Mouse (Mus musculus): Measurements from ENCODE around the gene C1qtnf2. TPM values are rescaled to one million over a fixed set of nuclear protein-coding genes. Genes with fewer than 3 reads are reported as not detected.

Gene C1qtnf2
- polyA plus RNA-seq (2014; fragmentation: Illumina TruSeq; extraction: RNeasy Lipid Tissue Mini Kit (QIAGEN cat#74804); ENCODE audit: low read depth, low replicate concordance), result not detected

GRCm38 (mm10) chr11:43474225-43474774 lies at the start of gene C1qtnf2:
Gene C1qtnf2, plus strand, starts transcription at chr11:43474276.

DNA sequence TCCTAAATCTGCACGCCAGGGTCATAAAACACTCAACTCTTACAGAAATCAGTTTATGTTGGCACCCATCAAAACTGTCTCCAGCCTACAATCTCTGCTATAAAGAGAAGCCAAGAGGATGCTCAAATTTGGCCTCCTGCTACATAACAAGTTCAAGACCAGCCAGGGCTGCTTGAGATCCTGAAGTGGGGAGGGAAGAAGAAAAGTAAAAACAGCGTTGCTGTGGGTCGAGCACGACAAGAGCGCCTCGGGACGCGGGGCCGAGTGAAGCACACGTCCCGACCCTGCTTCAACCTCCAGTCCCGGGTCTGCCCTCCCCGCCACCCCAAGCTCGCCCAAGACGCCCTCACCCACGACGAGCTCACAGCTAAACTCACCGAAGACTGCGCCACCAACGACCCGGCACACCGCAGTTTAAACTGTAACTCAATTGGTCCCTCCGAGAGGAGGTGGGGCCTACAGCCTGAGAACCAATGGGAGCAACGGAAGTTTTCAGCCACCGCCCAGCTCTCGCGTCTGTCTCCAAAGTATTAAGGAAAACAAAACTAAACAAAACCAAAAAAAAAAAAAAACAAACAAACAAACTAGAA lies 48.2 kb upstream of the C1qtnf2 start, which contains the start of gene Pttg1:
Gene Pttg1, minus strand, starts transcription at position 428 of the 590 bp plus-strand sequence.

GRCm38 (mm10) chr11:43433254-43434023 lies 40.6 kb upstream of the C1qtnf2 start, which contains the start of gene Slu7:
Gene Slu7, plus strand, starts transcription at chr11:43433744.

GRCm38 (mm10) chr11:43528683-43529499 lies 54.8 kb downstream of the C1qtnf2 start, which contains the start of gene Ccnjl:
Gene Ccnjl, plus strand, starts transcription at chr11:43528784.

Other genes with a start within 250 kb of the C1qtnf2 start
- 66.2 TPM for gene Pttg1, start 48.0 kb upstream of the C1qtnf2 start, polyA plus RNA-seq (2014; fragmentation: Illumina TruSeq; extraction: RNeasy Lipid Tissue Mini Kit (QIAGEN cat#74804); ENCODE audit: low read depth, low replicate concordance)
- gene Slu7, start 40.5 kb upstream of the C1qtnf2 start, polyA plus RNA-seq (2014; fragmentation: Illumina TruSeq; extraction: RNeasy Lipid Tissue Mini Kit (QIAGEN cat#74804); ENCODE audit: low read depth, low replicate concordance), result 97.7 TPM
- 1.1 TPM for gene Ccnjl, start 54.5 kb downstream of the C1qtnf2 start, polyA plus RNA-seq (2014; fragmentation: Illumina TruSeq; extraction: RNeasy Lipid Tissue Mini Kit (QIAGEN cat#74804); ENCODE audit: low read depth, low replicate concordance)
- gene 4933415A04Rik, start 112.8 kb downstream of the C1qtnf2 start, polyA plus RNA-seq (2014; fragmentation: Illumina TruSeq; extraction: RNeasy Lipid Tissue Mini Kit (QIAGEN cat#74804); ENCODE audit: low read depth, low replicate concordance), result not detected
- gene Fabp6, start 127.3 kb downstream of the C1qtnf2 start, polyA plus RNA-seq (2014; fragmentation: Illumina TruSeq; extraction: RNeasy Lipid Tissue Mini Kit (QIAGEN cat#74804); ENCODE audit: low read depth, low replicate concordance), result not detected
- gene Pwwp2a, start 207.7 kb downstream of the C1qtnf2 start, polyA plus RNA-seq (2014; fragmentation: Illumina TruSeq; extraction: RNeasy Lipid Tissue Mini Kit (QIAGEN cat#74804); ENCODE audit: low read depth, low replicate concordance), result 26.8 TPM